Mouse (Mus musculus) cerebellum, adult 2 months (tissue): ENCODE results near the gene Alg9.

Experiments used
- CTCF ChIP-seq: fragments of 200-500 bp; IDR thresholded peaks from 2 replicates; pipeline ENCODE4 v1.5.1; 2011; ENCODE audit warnings: low read depth, mild to moderate bottlenecking, control low read depth, low read length, moderate library complexity, borderline replicate concordance; ENCODE audit not compliant: insufficient read depth
- POLR2A ChIP-seq: fragments of 200-500 bp; IDR thresholded peaks from 2 replicates; pipeline ENCODE4 v1.6.1; 2011; ENCODE audit warnings: low read length, control low read depth, borderline replicate concordance; ENCODE audit not compliant: insufficient read depth

DNA sequence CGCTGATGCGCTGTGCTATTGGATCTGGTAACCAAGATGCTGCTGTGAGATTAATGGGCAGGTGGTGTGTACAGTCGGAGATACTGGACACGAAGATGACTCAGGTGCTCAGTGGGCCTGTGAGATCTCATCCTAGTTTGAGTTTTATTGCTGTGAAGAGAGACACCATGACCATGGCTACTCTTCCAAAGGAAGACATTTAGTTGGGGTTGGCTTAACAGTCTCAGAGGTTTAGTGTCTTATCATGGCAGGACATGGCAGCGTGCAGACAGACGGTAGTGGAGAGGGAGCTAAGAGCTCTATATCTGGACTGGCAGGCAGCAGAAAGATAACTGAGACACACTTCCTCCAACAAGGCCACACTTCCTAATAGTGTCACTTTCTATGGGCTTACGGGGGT, 36.4 kb downstream of the Alg9 start:
- TF ChIP-seq CTCF (no peak), POLR2A (no peak)
